Mouse (Mus musculus): ENCODE results near the gene Far1. TPM values are rescaled to one million over a fixed set of nuclear protein-coding genes. Genes with fewer than 3 reads are reported as not detected.

Gene Far1
- polyA plus RNA-seq, 1 experiment from 2014 or later: 79.2 TPM

DNA sequence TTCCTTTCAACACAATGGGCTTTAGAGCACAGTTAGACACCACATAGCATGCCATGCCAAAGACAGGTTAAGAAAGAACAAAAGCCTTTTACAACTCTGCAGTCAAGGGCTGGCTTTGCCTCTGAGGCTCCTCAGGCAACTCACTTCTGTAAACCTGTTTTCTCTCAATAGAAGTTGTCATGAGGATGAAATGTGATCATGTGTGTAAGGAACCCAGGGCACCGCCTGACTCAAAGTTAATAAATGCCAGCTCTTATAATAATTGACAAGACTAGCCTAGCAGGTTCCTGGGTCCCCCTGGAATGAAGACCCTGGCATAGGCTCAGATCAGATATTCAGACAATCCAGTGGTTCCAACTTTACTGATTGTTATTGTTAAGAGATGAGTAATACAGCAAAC lies 77.5 kb downstream of the Far1 start:
- WGBS: 55% methylated on average over 1 of the region's 1 CpGs
- H3K9ac ChIP-seq (ENCODE audit: low read length): no peak overlapping the region
- peak; percentile 43; the same call in 1 of the 2 replicates for ATAC-seq (ENCODE audit: low read depth)
- peak overlapping the region; percentile 9; the same call in 1 of the 2 replicates for H3K27ac ChIP-seq (ENCODE audit: low read length)
- H3K4me2 ChIP-seq (ENCODE audit: low read depth, low read length): no peak overlapping the region
- no peaks in the 10 kb centered on the region for H3K27me3 ChIP-seq (ENCODE audit: control insufficient read depth, insufficient read depth, low read depth, low read length)
- H3K4me1 ChIP-seq (replicated peaks; ENCODE audit: control insufficient read depth, insufficient read depth, low read length): peaks cover 8% of the 10 kb centered on the region
- no peak overlapping the region for H3K4me3 ChIP-seq (ENCODE audit: low read length)
- H3K36me3 ChIP-seq (ENCODE audit: control insufficient read depth, insufficient read depth, low read length): no peaks in the 10 kb centered on the region
- H3K9me3 ChIP-seq (ENCODE audit: control insufficient read depth, low read length): no peaks in the 10 kb centered on the region

DNA sequence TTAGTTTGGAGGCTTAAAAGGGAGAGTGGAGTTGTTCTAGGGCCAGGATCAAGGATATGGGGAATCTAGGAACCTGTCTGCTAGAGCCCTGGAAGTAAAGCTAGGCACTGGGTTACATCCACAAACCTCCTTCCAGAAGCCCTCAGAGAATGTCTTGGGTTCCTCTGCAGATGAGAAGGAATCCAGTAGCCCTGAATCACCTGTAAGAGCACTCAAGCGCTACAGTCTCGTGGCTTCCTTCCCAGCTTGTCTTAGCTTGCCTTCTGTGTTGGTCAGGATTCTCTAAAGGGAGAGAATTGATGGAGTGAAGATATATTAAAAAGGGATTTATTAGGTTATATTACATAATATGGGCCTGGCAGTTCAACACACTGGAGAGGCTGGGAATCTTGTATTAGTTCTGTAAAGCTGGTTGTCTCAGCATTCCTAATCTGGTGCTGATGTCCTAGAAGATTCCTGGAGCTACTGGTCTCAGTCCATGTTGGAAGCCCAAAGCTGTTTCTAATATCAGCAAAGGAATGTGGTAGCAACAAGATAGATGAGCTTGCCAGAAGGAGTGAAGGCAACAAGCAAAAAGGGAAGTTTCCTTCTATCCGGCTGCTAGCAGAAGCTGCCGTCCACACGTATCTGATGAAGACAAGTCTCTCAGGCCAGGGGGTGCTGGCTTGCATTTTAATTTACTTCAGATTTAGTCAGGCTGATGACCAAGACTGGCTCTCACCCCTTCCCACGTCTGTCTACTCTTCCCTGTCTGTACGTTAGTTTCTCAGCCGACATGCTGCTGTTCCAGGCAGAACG lies 78.1 kb downstream of the Far1 start:
- ATAC-seq (ENCODE audit: low read depth): no peak
- peaks cover 8% of the 10 kb centered on the region for H3K4me1 ChIP-seq (replicated peaks; ENCODE audit: control insufficient read depth, insufficient read depth, low read length)
- no peak overlapping the region for H3K27ac ChIP-seq (ENCODE audit: low read length)
- H3K36me3 ChIP-seq (ENCODE audit: control insufficient read depth, insufficient read depth, low read length): no peaks in the 10 kb centered on the region
- H3K27me3 ChIP-seq (ENCODE audit: control insufficient read depth, insufficient read depth, low read depth, low read length): no peaks in the 10 kb centered on the region
- no peak overlapping the region for H3K9ac ChIP-seq (ENCODE audit: low read length)
- H3K4me3 ChIP-seq (ENCODE audit: low read length): no peak overlapping the region
- 65% methylated on average over 9 of the region's 9 CpGs for WGBS
- no peaks in the 10 kb centered on the region for H3K9me3 ChIP-seq (ENCODE audit: control insufficient read depth, low read length)
- no peak overlapping the region for H3K4me2 ChIP-seq (ENCODE audit: low read depth, low read length)

DNA sequence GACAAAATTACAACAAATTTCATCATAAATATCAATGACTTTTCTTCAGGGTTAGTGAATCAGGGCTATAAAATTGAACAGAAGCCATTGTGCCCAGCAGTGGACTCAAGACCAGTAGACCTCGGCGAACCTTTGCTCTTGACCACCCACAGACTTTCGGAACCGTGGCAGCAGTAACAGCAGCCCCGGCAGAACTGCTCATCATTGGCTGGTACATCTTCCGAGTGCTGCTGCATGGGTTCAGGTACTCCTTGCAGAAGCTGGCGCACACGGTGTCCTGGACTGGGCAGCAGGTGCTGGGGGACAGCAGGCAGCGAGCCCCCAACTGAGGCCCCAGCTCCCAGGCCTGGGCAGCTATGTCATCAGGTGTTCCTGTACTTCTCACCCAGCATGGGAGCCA lies 79.1 kb downstream of the Far1 start:
- H3K4me3 ChIP-seq (ENCODE audit: low read length): no peak overlapping the region
- no peak overlapping the region for H3K27ac ChIP-seq (ENCODE audit: low read length)
- no peaks in the 10 kb centered on the region for H3K9me3 ChIP-seq (ENCODE audit: control insufficient read depth, low read length)
- H3K4me1 ChIP-seq (replicated peaks; ENCODE audit: control insufficient read depth, insufficient read depth, low read length): peaks cover 8% of the 10 kb centered on the region
- no peaks in the 10 kb centered on the region for H3K27me3 ChIP-seq (ENCODE audit: control insufficient read depth, insufficient read depth, low read depth, low read length)
- no peak overlapping the region for H3K4me2 ChIP-seq (ENCODE audit: low read depth, low read length)
- H3K36me3 ChIP-seq (ENCODE audit: control insufficient read depth, insufficient read depth, low read length): no peaks in the 10 kb centered on the region
- no peak overlapping the region for H3K9ac ChIP-seq (ENCODE audit: low read length)
- 84% methylated on average over 9 of the region's 9 CpGs for WGBS
- no peak for ATAC-seq (ENCODE audit: low read depth)

DNA sequence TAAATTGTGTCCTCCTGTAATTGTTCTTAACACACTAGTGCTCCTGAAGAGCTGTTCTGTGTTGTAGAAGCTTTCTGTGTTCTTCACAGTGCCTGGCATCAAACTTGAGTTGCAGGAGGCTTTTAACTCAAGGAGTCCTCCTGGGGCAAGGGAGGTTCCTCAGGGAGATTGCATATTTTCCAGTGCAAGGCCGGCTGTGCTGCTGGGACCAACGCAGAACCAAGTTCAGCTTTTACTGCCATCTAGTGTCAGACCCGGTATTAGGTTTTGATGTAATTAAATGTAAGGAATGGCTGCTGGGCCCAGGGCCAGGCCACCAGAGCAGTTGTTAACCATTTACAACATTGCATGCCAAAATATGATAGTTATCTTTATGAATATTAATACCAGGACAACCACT lies 80.7 kb downstream of the Far1 start:
- H3K9me3 ChIP-seq (ENCODE audit: control insufficient read depth, low read length): no peaks in the 10 kb centered on the region
- WGBS: 0% methylated on average over 3 of the region's 3 CpGs
- H3K4me3 ChIP-seq (ENCODE audit: low read length): no peak overlapping the region
- no peaks in the 10 kb centered on the region for H3K27me3 ChIP-seq (ENCODE audit: control insufficient read depth, insufficient read depth, low read depth, low read length)
- no peaks in the 10 kb centered on the region for H3K36me3 ChIP-seq (ENCODE audit: control insufficient read depth, insufficient read depth, low read length)
- H3K9ac ChIP-seq (ENCODE audit: low read length): no peak overlapping the region
- peak; percentile 75; the same call in 1 of the 2 replicates for ATAC-seq (ENCODE audit: low read depth)
- H3K27ac ChIP-seq (ENCODE audit: low read length): no peak overlapping the region
- no peak overlapping the region for H3K4me2 ChIP-seq (ENCODE audit: low read depth, low read length)
- H3K4me1 ChIP-seq (replicated peaks; ENCODE audit: control insufficient read depth, insufficient read depth, low read length): peaks cover 8% of the 10 kb centered on the region

DNA sequence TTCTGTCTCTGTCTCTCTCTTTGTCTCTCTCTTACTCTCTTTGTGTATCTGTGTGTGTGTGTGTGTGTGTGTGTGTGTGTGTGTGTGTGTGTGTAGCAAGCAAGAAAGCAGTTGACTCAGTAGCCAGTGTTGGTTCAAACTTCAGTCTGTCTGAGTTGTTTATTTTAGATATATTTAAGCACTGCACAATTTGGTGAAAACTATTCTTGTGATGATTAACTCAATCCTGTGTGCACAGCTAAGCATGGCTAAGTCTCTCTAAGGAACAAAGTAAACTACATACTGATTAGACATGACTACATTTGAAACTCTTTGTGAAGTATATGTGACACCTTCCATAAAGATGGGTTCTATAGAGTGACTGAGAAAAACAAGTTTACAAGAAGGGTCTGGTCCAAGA lies 83.6 kb downstream of the Far1 start:
- H3K27me3 ChIP-seq (ENCODE audit: control insufficient read depth, insufficient read depth, low read depth, low read length): no peaks in the 10 kb centered on the region
- H3K36me3 ChIP-seq (ENCODE audit: control insufficient read depth, insufficient read depth, low read length): no peaks in the 10 kb centered on the region
- H3K9ac ChIP-seq (ENCODE audit: low read length): no peak overlapping the region
- H3K27ac ChIP-seq (ENCODE audit: low read length): no peak overlapping the region
- H3K9me3 ChIP-seq (ENCODE audit: control insufficient read depth, low read length): no peaks in the 10 kb centered on the region
- no peak for ATAC-seq (ENCODE audit: low read depth)
- H3K4me1 ChIP-seq (replicated peaks; ENCODE audit: control insufficient read depth, insufficient read depth, low read length): no peaks in the 10 kb centered on the region
- no peak overlapping the region for H3K4me3 ChIP-seq (ENCODE audit: low read length)
- H3K4me2 ChIP-seq (ENCODE audit: low read depth, low read length): no peak overlapping the region

DNA sequence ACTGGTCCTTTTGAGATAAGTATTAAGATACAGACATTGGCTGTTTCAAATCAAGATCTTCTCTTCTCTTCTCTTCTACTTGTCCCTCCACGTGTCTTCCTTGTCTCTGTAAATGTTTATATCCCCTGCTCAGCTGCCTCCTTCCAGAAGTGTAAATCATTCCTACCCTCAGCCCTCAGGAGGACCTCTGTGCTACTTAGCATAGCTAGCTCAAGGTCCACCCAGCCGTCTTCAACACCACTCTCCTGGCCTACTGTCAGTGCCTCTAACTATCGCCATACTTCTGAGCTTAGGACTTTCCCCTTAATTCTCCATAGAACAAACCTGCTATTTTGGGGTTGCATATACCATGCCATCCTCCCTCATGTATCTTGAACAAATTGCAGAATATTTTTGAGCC lies 88.2 kb downstream of the Far1 start:
- no peak for ATAC-seq (ENCODE audit: low read depth)
- Histone ChIP-seq H3K9ac (ENCODE audit: low read length) (no peak overlapping the region), H3K4me3 (ENCODE audit: low read length) (no peak overlapping the region), H3K36me3 (ENCODE audit: control insufficient read depth, insufficient read depth, low read length) (no peaks in the 10 kb centered on the region), H3K4me1 (replicated peaks; ENCODE audit: control insufficient read depth, insufficient read depth, low read length) (no peaks in the 10 kb centered on the region), H3K27ac (ENCODE audit: low read length) (no peak overlapping the region), H3K27me3 (ENCODE audit: control insufficient read depth, insufficient read depth, low read depth, low read length) (no peaks in the 10 kb centered on the region), H3K4me2 (ENCODE audit: low read depth, low read length) (no peak overlapping the region), H3K9me3 (ENCODE audit: control insufficient read depth, low read length) (no peaks in the 10 kb centered on the region)
- 54% methylated on average over 3 of the region's 3 CpGs for WGBS

DNA sequence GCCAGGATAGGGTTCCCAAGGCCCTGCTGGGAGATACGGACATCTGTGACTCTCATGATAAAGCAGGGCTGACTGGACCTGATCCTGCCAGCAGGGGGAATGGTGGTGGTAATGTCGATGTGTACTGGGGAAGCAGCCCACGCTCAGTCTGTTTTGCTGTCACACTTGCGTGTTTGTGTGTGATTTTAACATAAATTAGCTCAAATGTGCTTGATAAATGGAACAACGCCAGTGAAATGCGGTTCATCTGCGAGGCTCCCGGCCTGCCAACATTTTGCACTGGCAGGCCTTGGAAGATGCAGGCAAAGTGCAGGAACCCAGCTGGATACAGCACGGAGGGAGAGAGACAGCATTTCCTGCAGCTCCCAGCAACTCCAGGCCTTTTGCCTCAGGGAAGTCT lies 94.3 kb downstream of the Far1 start:
- Histone ChIP-seq H3K27ac (ENCODE audit: low read length) (no peak overlapping the region), H3K4me2 (ENCODE audit: low read depth, low read length) (no peak overlapping the region), H3K9me3 (ENCODE audit: control insufficient read depth, low read length) (no peaks in the 10 kb centered on the region), H3K9ac (ENCODE audit: low read length) (no peak overlapping the region), H3K27me3 (ENCODE audit: control insufficient read depth, insufficient read depth, low read depth, low read length) (no peaks in the 10 kb centered on the region), H3K4me1 (replicated peaks; ENCODE audit: control insufficient read depth, insufficient read depth, low read length) (no peaks in the 10 kb centered on the region), H3K4me3 (ENCODE audit: low read length) (no peak overlapping the region), H3K36me3 (ENCODE audit: control insufficient read depth, insufficient read depth, low read length) (no peaks in the 10 kb centered on the region)
- 27% methylated on average over 9 of the region's 9 CpGs for WGBS
- no peak for ATAC-seq (ENCODE audit: low read depth)

DNA sequence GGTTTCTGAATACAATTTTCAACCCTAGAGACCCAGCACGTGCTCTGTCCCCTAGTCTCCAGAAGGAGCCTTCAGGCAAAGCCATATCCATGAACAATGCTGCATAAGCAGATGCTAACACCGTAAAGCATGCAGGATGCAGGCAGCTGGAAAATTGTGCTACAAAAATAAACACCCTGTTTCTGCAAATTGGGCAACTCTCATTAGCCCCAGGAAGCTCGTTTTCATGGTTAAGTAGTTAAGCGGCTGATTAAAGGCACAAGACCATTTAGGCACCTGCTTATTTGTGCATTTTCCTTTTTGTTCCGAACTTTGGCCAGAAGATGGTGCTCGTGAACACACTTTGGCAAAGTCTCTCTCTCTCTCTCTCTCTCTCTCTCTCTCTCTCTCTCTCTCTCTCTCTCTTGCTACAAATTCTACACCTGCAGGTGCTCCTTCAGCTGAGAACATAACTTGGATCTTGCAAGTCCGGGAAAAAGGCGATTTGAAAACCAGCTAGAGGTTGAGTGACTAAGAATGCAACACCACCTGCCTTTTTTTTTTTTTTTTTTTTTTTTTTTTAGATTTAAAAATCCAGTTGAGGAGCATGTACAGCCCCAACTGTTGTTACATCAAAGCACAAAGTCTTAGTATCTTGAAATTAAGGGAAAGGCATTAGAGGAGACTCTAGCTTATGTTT lies 95.5 kb downstream of the Far1 start:
- Histone ChIP-seq H3K9me3 (ENCODE audit: control insufficient read depth, low read length) (no peaks in the 10 kb centered on the region), H3K27me3 (ENCODE audit: control insufficient read depth, insufficient read depth, low read depth, low read length) (no peaks in the 10 kb centered on the region), H3K36me3 (ENCODE audit: control insufficient read depth, insufficient read depth, low read length) (no peaks in the 10 kb centered on the region), H3K27ac (ENCODE audit: low read length) (no peak overlapping the region), H3K4me1 (replicated peaks; ENCODE audit: control insufficient read depth, insufficient read depth, low read length) (no peaks in the 10 kb centered on the region), H3K9ac (ENCODE audit: low read length) (no peak overlapping the region), H3K4me2 (ENCODE audit: low read depth, low read length) (no peak overlapping the region), H3K4me3 (ENCODE audit: low read length) (no peak overlapping the region)
- WGBS: 21% methylated on average over 8 of the region's 8 CpGs
- ATAC-seq (ENCODE audit: low read depth): no peak

DNA sequence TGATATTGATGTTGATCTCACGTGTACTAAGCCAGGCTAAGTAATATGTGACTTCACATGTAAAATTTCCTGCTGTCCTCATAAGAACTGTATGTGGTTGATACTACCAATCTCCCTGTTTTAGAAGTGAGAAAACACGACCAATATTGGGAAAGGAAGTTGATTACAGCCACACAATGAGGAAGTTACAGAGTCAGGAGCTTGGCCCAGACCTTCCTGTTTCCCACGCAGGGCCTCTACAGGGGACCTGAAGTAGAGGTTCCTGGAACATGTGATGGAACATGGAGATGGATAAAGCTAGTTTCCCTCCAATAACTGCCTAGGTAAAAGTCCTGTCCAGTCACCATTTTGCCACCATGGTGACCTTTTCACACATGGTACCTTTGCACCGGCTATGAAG lies 99.0 kb downstream of the Far1 start:
- H3K36me3 ChIP-seq (ENCODE audit: control insufficient read depth, insufficient read depth, low read length): no peaks in the 10 kb centered on the region
- no peak overlapping the region for H3K27ac ChIP-seq (ENCODE audit: low read length)
- H3K4me1 ChIP-seq (replicated peaks; ENCODE audit: control insufficient read depth, insufficient read depth, low read length): no peaks in the 10 kb centered on the region
- H3K4me2 ChIP-seq (ENCODE audit: low read depth, low read length): no peak overlapping the region
- no peak for ATAC-seq (ENCODE audit: low read depth)
- no peak overlapping the region for H3K4me3 ChIP-seq (ENCODE audit: low read length)
- WGBS: 74% methylated on average over 4 of the region's 4 CpGs
- H3K9ac ChIP-seq (ENCODE audit: low read length): no peak overlapping the region
- H3K9me3 ChIP-seq (ENCODE audit: control insufficient read depth, low read length): no peaks in the 10 kb centered on the region
- H3K27me3 ChIP-seq (ENCODE audit: control insufficient read depth, insufficient read depth, low read depth, low read length): no peaks in the 10 kb centered on the region

All from lung, embryonic 16.5 days (tissue).